Comparison of ENCODE assay signal across 38 mouse cellular contexts in the genomic region with DNA sequence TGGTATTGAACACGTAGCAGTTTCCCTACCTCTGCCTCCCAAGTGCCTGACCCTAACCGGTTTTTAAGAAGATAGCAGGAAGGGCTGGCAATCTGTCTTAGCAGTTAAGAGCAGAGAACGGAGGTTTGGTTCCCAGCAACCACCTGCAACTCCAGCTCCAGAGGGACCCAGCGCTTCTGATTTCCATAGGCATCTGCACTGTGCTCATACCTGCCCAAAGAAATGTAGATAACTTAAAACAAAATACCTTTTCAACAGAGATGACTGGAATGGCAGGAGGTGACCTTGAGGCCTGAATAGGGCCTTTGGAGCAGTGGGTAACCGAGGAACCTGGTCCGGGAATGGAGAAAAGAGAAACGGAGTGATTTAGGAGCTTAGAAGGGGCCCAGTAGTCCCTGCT. TPM values are rescaled to one million over a fixed set of nuclear protein-coding genes. Genes with fewer than 3 reads are reported as not detected.
"Had no signal": no experiment of that assay in that cellular context is flagged by ENCODE, and none has a peak within 500 bp of the region (broad histone marks: within the 10 kb centered on the region; RNA-seq: fewer than 3 reads in every experiment).

No protein-coding gene starts in this region.

- H3K27ac ChIP-seq: heart, adult 2 months; hindbrain, embryonic 13.5 days; hindbrain, embryonic 15.5 days; hindbrain, postnatal 0 days; layer of hippocampus, adult 2 months; limb, embryonic 13.5 days; limb, embryonic 15.5 days; liver, embryonic 12.5 days; liver, embryonic 14.5 days had no signal

- DNase-seq: gastrocnemius, postnatal 14 days; gastrocnemius, postnatal 36 days; heart, adult 2 months; heart, postnatal 10 days; kidney, adult 18-20 months; kidney, adult 8-10 months; kidney, postnatal 10 days; kidney, postnatal 25 days; kidney, postnatal 4 days; left cerebral cortex, postnatal 4 days had no signal

- H3K4me1 ChIP-seq: hindbrain, embryonic 13.5 days; limb, embryonic 13.5 days; limb, embryonic 15.5 days; liver, embryonic 12.5 days had no signal

- H3K36me3 ChIP-seq: heart, embryonic 12.5 days; hindbrain, embryonic 13.5 days; hindbrain, embryonic 15.5 days; limb, embryonic 13.5 days; limb, embryonic 15.5 days; liver, embryonic 12.5 days had no signal

- H3K27me3 ChIP-seq: heart, embryonic 12.5 days; hindbrain, embryonic 13.5 days; hindbrain, embryonic 15.5 days; limb, embryonic 13.5 days; limb, embryonic 15.5 days; liver, embryonic 12.5 days had no signal

- H3K4me3 ChIP-seq: heart, adult 2 months; heart, embryonic 12.5 days; hindbrain, embryonic 13.5 days; hindbrain, embryonic 15.5 days; layer of hippocampus, adult 2 months; limb, embryonic 13.5 days; limb, embryonic 15.5 days; liver, embryonic 12.5 days had no signal

- H3K9me3 ChIP-seq: heart, embryonic 12.5 days; hindbrain, embryonic 13.5 days; hindbrain, embryonic 15.5 days; limb, embryonic 13.5 days; limb, embryonic 15.5 days; liver, embryonic 12.5 days had no signal

- H3K9ac ChIP-seq: heart, embryonic 12.5 days; hindbrain, embryonic 13.5 days; hindbrain, embryonic 15.5 days; limb, embryonic 13.5 days; limb, embryonic 15.5 days; liver, embryonic 12.5 days; liver, embryonic 14.5 days had no signal

RNA-seq across cellular contexts. Expression of a gene that starts 13.5 kb away (rescaled TPM):
- total RNA-seq: gastrocnemius, adult 18-20 months; gastrocnemius, adult 8-10 months; gastrocnemius, postnatal 14 days; gastrocnemius, postnatal 36 days; heart, adult 2 months; heart, postnatal 10 days; heart, postnatal 25 days; hematopoietic stem cell, adult 5-6 weeks; hindbrain, postnatal 0 days; layer of hippocampus, adult 2 months; layer of hippocampus, postnatal 25 days; left cerebral cortex, adult 18-20 months; left cerebral cortex, adult 8-10 months; left cerebral cortex, postnatal 10 days; left cerebral cortex, postnatal 25 days; liver, adult 2 months had no signal
- polyA plus RNA-seq: gonadal fat pad, adult 2 months; heart, adult 2 months; heart, embryonic 12.5 days; heart, embryonic 14.5 days; heart, embryonic 16.5 days; intestine, embryonic 16.5 days; kidney, embryonic 14.5 days; kidney, embryonic 16.5 days; limb, embryonic 11.5 days; limb, embryonic 13.5 days; limb, embryonic 15.5 days; liver, adult 2 months; liver, embryonic 12.5 days; liver, embryonic 14.5 days; liver, embryonic 16.5 days had no signal

RNA-seq across cellular contexts. Expression of a gene that starts 49.0 kb away (rescaled TPM):
- total RNA-seq: gastrocnemius, adult 18-20 months; gastrocnemius, adult 8-10 months; gastrocnemius, postnatal 14 days; gastrocnemius, postnatal 36 days; heart, adult 2 months; heart, postnatal 10 days; heart, postnatal 25 days; hematopoietic stem cell, adult 5-6 weeks; hindbrain, postnatal 0 days; layer of hippocampus, adult 2 months; layer of hippocampus, postnatal 10 days; layer of hippocampus, postnatal 25 days; left cerebral cortex, adult 18-20 months; left cerebral cortex, adult 8-10 months; left cerebral cortex, postnatal 10 days; left cerebral cortex, postnatal 25 days; left cerebral cortex, postnatal 4 days; liver, adult 2 months had no signal
- polyA plus RNA-seq: heart, adult 2 months; liver, adult 2 months had no signal
